Mouse (Mus musculus) myocyte (in vitro differentiated cells): ENCODE measurements around the gene Psme4. TPM values are rescaled to one million over a fixed set of nuclear protein-coding genes. Genes with fewer than 3 reads are reported as not detected.

Experiments
- H3K27me3 ChIP-seq: one replicate; pipeline ENCODE4 v1.6.1; 2011; ENCODE audit not compliant: control insufficient read depth, insufficient read depth, insufficient read length
- H3K36me3 ChIP-seq: one replicate; pipeline ENCODE4 v1.6.1; 2011; ENCODE audit not compliant: control insufficient read depth, insufficient read depth
- H3K4me2 ChIP-seq: one replicate; pipeline ENCODE4 v1.6.1; 2011; ENCODE audit warnings: low read depth, control low read depth
- H3K4me3 ChIP-seq: one replicate; pipeline ENCODE4 v1.5.1; 2011; ENCODE audit warnings: mild to moderate bottlenecking, control low read depth, moderate library complexity
- H3K79me2 ChIP-seq: one replicate; pipeline ENCODE4 v1.6.1; 2011; ENCODE audit not compliant: control insufficient read depth, insufficient read depth
- H3ac ChIP-seq: one replicate; pipeline ENCODE4 v1.6.1; 2011; ENCODE audit not compliant: control insufficient read depth, insufficient read length
- CEBPB ChIP-seq: IDR thresholded peaks from 2 replicates; pipeline ENCODE4 v1.6.1; 2011; ENCODE audit warnings: mild to moderate bottlenecking, moderate library complexity; ENCODE audit not compliant: poor library complexity, insufficient read depth, severe bottlenecking
- E2F4 ChIP-seq: IDR thresholded peaks from one replicate; pipeline ENCODE4 v1.6.1; 2011; ENCODE audit warnings: mild to moderate bottlenecking, control low read depth, moderate library complexity; ENCODE audit not compliant: insufficient read depth
- MAX ChIP-seq: IDR thresholded peaks from one replicate; pipeline ENCODE4 v1.6.1; 2011; ENCODE audit warnings: low read depth, mild to moderate bottlenecking, control low read depth
- MYOD1 ChIP-seq, 3 experiments: IDR thresholded peaks; one replicate each; pipeline ENCODE4 v1.6.1; 2011; ENCODE audit warnings: control low read depth in 2 of 3, low read depth in 2 of 3, mild to moderate bottlenecking in 2 of 3, moderate library complexity in 1 of 3; ENCODE audit not compliant: insufficient read length in 2 of 3, control insufficient read depth in 1 of 3
- MYOG ChIP-seq, 3 experiments: IDR thresholded peaks; one replicate each; pipeline ENCODE4 v1.6.1; 2011; ENCODE audit warnings: control low read depth in 2 of 3, low read depth in 2 of 3, mild to moderate bottlenecking in 2 of 3; ENCODE audit not compliant: insufficient read length in 2 of 3, control insufficient read depth in 1 of 3, insufficient read depth in 1 of 3
- POLR2A ChIP-seq: IDR thresholded peaks from one replicate; pipeline ENCODE4 v1.6.1; 2011; ENCODE audit warnings: low read depth, mild to moderate bottlenecking, control low read depth, moderate library complexity; ENCODE audit not compliant: insufficient read length
- POLR2AphosphoS2 ChIP-seq: IDR thresholded peaks from one replicate; pipeline ENCODE4 v1.6.1; 2011; ENCODE audit warnings: low read depth, control low read depth; ENCODE audit not compliant: insufficient read length
- REST ChIP-seq: IDR thresholded peaks from one replicate; pipeline ENCODE4 v1.6.1; 2011; ENCODE audit warnings: mild to moderate bottlenecking, control low read depth, moderate library complexity; ENCODE audit not compliant: insufficient read depth, insufficient read length
- SRF ChIP-seq: IDR thresholded peaks from one replicate; pipeline ENCODE4 v1.6.1; 2011; ENCODE audit warnings: low read depth; ENCODE audit not compliant: control insufficient read depth, insufficient read length
- TCF12 ChIP-seq: IDR thresholded peaks from one replicate; pipeline ENCODE4 v1.6.1; 2011; ENCODE audit warnings: mild to moderate bottlenecking, control low read depth; ENCODE audit not compliant: poor library complexity, insufficient read depth, severe bottlenecking
- TCF3 ChIP-seq: IDR thresholded peaks from one replicate; pipeline ENCODE4 v1.6.1; 2011; ENCODE audit warnings: low read depth, control low read depth; ENCODE audit not compliant: insufficient read length
- USF1 ChIP-seq: IDR thresholded peaks from one replicate; pipeline ENCODE4 v1.6.1; 2011; ENCODE audit warnings: low read depth, mild to moderate bottlenecking, control low read depth, moderate library complexity
- polyA plus RNA-seq: library from polyadenylated mRNA; unstranded; fragments of >200 nt; fragmentation: generic; extraction: Trizol; gene quantifications from one replicate; pipeline ENCODE4 v1.2.1, GENCODE M21; 2012; ENCODE audit warnings: missing spikeins

Psme4 gene
- polyA plus RNA-seq, 1 experiment, result 15.9 TPM

- H3K4me2 ChIP-seq, result peak overlapping the region; percentile 91
- H3K36me3 ChIP-seq, result no peaks in the 10 kb centered on the region
- peak overlapping the region; percentile 69 for H3K4me3 ChIP-seq
- H3ac ChIP-seq, result peak overlapping the region; percentile 76
- no peak for TF ChIP-seq POLR2A
- no peak for TF ChIP-seq USF1
- TF ChIP-seq MAX, result no peak
- no peak for TF ChIP-seq SRF
- TF ChIP-seq POLR2AphosphoS2, result no peak
- no peak for TF ChIP-seq E2F4
- TF ChIP-seq REST, result no peak
- TF ChIP-seq TCF3, result no peak
- no peak for TF ChIP-seq MYOD1 (IDR thresholded peaks at IDR 0.05; ENCODE audit: control insufficient read depth in 1 of 3, insufficient read length in 2 of 3, low read depth in 2 of 3)
- TF ChIP-seq MYOG (IDR thresholded peaks at IDR 0.05; ENCODE audit: control insufficient read depth in 1 of 3, insufficient read depth in 1 of 3, insufficient read length in 2 of 3, low read depth in 2 of 3), result no peak
- TF ChIP-seq TCF12, result no peak
- peaks cover 65% of the 10 kb centered on the region for H3K79me2 ChIP-seq
- H3K27me3 ChIP-seq, result no peaks in the 10 kb centered on the region
These were observed 1.4 kb downstream of the Psme4 start for GRCm38 (mm10) chr11:30772777-30773417.

DNA sequence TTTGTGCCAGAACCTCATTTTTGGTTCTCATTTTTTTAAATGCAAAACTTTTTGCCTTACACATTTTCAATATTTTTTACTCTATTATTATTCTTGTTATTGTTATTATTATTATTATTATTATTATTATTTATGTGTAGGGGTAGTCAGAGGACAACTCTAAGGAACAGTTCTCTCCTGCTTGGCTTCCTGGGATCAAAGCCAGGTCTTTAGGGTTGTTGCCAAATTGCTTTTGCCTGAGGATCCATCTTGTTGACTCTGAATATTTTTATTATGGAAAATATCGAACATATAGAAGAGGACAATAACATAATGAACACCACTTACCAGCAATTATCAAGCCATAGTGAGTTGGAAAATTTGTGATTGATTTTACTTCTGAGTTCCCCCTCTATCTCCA is 3.1 kb downstream of the Psme4 start:
- peaks cover 82% of the 10 kb centered on the region for H3K79me2 ChIP-seq
- no peak overlapping the region for H3ac ChIP-seq
- H3K27me3 ChIP-seq, result no peaks in the 10 kb centered on the region
- no peaks in the 10 kb centered on the region for H3K36me3 ChIP-seq
- no peak overlapping the region for H3K4me3 ChIP-seq
- no peak for TF ChIP-seq REST
- TF ChIP-seq POLR2AphosphoS2, result no peak
- no peak for TF ChIP-seq SRF
- no peak for TF ChIP-seq CEBPB
- no peak for TF ChIP-seq MYOG (IDR thresholded peaks at IDR 0.05; ENCODE audit: control insufficient read depth in 1 of 3, insufficient read depth in 1 of 3, insufficient read length in 2 of 3, low read depth in 2 of 3)
- TF ChIP-seq E2F4, result no peak
- no peak for TF ChIP-seq MAX
- TF ChIP-seq TCF3, result no peak
- peak overlapping the region; percentile 91 for H3K4me2 ChIP-seq

DNA sequence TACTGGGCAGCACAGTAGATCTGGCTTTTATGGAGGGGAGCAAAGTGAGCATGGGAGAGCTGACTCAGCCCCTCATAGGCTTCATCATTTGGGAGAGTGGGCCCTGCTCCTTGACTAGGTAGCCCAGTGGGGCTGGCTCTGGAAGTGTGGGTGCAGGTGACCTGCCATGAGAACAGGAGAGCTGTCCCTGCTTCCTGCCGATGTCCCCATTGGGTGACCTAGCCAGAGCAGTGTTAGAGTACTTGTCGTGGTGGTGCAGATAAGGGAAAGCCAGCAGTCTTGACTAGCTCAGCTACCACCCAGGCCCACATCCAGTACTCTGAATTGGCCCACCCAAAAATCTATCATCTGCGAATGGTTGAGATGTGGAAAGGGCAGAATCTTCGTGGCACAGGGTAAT is 6.0 kb downstream of the Psme4 start:
- H3K79me2 ChIP-seq, result peaks cover 100% of the 10 kb centered on the region
- H3K36me3 ChIP-seq, result no peaks in the 10 kb centered on the region
- H3K27me3 ChIP-seq, result no peaks in the 10 kb centered on the region
- H3ac ChIP-seq, result no peak overlapping the region
- H3K4me2 ChIP-seq, result no peak overlapping the region
- no peak for TF ChIP-seq MYOG (IDR thresholded peaks at IDR 0.05; ENCODE audit: control insufficient read depth in 1 of 3, insufficient read depth in 1 of 3, insufficient read length in 2 of 3, low read depth in 2 of 3)
- TF ChIP-seq MYOD1 (IDR thresholded peaks at IDR 0.05; ENCODE audit: control insufficient read depth in 1 of 3, insufficient read length in 2 of 3, low read depth in 2 of 3), result no peak
- no peak for TF ChIP-seq REST
- no peak for TF ChIP-seq POLR2A
- TF ChIP-seq CEBPB, result no peak
- TF ChIP-seq TCF12, result no peak
- TF ChIP-seq USF1, result no peak
- TF ChIP-seq POLR2AphosphoS2, result no peak
- TF ChIP-seq SRF, result no peak
- TF ChIP-seq E2F4, result no peak
- no peak for TF ChIP-seq TCF3
- TF ChIP-seq MAX, result no peak
- no peak overlapping the region for H3K4me3 ChIP-seq

- Histone ChIP-seq H3K4me3 (no peak overlapping the region), H3K79me2 (peaks cover 100% of the 10 kb centered on the region), H3K27me3 (no peaks in the 10 kb centered on the region), H3ac (no peak overlapping the region), H3K4me2 (no peak overlapping the region), H3K36me3 (no peaks in the 10 kb centered on the region)
- TF ChIP-seq MYOD1 (IDR thresholded peaks at IDR 0.05; ENCODE audit: control insufficient read depth in 1 of 3, insufficient read length in 2 of 3, low read depth in 2 of 3) (no peak), CEBPB (no peak), REST (no peak), POLR2A (no peak), TCF3 (no peak), SRF (no peak), USF1 (no peak), TCF12 (no peak), MYOG (IDR thresholded peaks at IDR 0.05; ENCODE audit: control insufficient read depth in 1 of 3, insufficient read depth in 1 of 3, insufficient read length in 2 of 3, low read depth in 2 of 3) (no peak), E2F4 (no peak), POLR2AphosphoS2 (no peak), MAX (no peak)
These were observed 9.4 kb downstream of the Psme4 start for GRCm38 (mm10) chr11:30780893-30781292.

- Histone ChIP-seq H3K4me2 (no peak overlapping the region), H3K36me3 (no peaks in the 10 kb centered on the region), H3K4me3 (no peak overlapping the region), H3K27me3 (no peaks in the 10 kb centered on the region), H3K79me2 (peaks cover 100% of the 10 kb centered on the region), H3ac (no peak overlapping the region)
- no peak for TF ChIP-seq SRF
- TF ChIP-seq REST, result no peak
- TF ChIP-seq TCF3, result no peak
- no peak for TF ChIP-seq USF1
- no peak for TF ChIP-seq TCF12
- no peak for TF ChIP-seq POLR2AphosphoS2
- no peak for TF ChIP-seq MYOD1 (IDR thresholded peaks at IDR 0.05; ENCODE audit: control insufficient read depth in 1 of 3, insufficient read length in 2 of 3, low read depth in 2 of 3)
- TF ChIP-seq MYOG (IDR thresholded peaks at IDR 0.05; ENCODE audit: control insufficient read depth in 1 of 3, insufficient read depth in 1 of 3, insufficient read length in 2 of 3, low read depth in 2 of 3), result no peak
- no peak for TF ChIP-seq E2F4
- TF ChIP-seq POLR2A, result no peak
- no peak for TF ChIP-seq CEBPB
- no peak for TF ChIP-seq MAX
These were observed 10.1 kb downstream of the Psme4 start for GRCm38 (mm10) chr11:30781612-30782011.
